Mouse (Mus musculus) ovary, postnatal 10 days (tissue): ENCODE results near the gene Cercam.

Experiments used
- DNase-seq: peaks from one replicate; pipeline ENCODE4 v3.0.0; 2022; ENCODE audit warnings: low spot score

The Cercam gene

DNA sequence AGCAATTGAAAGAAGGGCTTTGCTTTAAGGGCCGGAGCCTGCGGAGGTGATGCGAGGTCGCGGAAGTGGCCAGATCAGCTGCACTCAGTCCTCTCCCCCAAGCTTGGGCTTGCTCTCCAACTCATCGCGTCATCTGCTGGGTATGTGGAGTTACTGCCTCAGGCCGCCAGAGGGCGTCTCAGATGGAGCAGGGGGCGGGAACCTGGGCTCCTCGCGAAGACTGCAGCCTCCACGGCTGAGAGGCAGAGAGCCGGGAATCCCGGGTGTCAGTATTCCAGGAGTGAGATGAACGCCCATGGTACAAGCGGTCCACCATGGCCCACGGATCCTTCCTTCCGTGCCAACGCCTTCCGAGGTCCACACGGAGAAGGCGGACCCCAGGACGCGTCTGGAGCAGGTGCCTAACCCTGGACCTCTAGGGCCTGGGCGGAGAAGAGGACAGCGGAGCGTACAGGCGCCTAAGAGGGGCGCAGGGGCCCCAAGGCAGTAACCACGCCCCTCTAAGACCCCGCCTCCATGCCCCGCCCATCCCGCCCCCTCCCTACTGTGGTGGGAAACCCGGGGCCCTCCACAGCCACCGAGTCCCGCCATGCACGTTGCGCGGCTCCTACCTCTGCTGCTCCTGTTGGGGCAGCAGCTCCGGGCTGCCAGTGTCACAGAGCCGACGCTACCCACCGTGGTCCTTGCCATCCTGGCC lies at the start of gene Cercam:
Gene Cercam, plus strand, starts transcription at position 216 of the 697 bp plus-strand sequence.
- DNase-seq = peak; percentile 77

DNA sequence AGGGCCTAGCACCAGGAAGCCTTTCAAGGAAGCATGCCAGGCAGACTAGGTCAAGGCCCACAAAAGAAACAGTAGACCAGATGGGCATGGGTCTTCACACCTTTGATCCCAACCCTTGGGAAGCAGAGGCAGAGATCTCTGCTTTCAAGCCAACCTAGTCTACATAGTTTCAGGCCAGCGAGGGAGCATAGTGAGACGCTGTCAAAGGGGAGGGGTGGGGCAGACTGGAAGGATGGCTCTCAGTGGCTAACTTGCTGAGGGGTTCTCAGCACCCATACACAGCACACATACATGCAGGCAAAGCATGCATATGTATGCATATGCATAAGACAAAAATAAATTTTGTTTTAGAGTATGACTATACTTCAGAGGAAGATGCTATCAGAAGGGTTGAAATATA lies 49.6 kb upstream of the Cercam start:
- no peak for DNase-seq

- DNase-seq = peak; percentile 49
Observed at GRCm38 (mm10) chr2:29820025-29820817, 48.7 kb upstream of the Cercam start, which contains the start of gene Urm1. Gene Urm1, plus strand, starts transcription at chr2:29820075.

DNA sequence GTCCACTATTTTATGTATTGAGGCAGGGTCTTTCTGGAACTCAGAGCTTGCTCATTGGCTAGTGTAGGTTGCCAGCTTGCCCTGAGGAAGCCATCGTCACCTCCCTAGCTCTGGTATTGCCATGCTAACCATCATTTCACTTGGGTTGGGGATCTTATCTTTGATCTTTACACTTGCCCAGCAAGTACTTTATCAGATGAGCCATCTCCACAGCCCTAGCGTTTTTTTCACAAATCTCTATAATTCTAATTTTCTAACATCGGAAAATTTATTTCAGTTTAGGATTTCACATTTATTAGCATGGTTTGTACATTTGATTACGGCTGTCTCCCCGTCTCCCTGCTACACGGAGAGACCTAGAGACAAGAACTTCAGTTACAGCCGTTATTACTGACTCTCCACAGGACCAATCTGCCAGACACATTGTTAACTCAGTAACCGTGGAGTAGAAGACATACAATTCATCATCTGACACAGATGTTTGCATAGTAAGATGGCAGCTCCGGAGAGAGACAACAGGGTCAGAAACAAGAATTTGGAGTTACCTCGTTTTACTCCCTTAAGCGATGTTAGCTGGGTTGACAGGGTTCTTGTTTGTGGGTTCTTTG lies 42.5 kb upstream of the Cercam start:
- DNase-seq = no peak

GRCm38 (mm10) chr2:29826926-29827708 lies 41.8 kb upstream of the Cercam start:
- peak; percentile 74 for DNase-seq

DNA sequence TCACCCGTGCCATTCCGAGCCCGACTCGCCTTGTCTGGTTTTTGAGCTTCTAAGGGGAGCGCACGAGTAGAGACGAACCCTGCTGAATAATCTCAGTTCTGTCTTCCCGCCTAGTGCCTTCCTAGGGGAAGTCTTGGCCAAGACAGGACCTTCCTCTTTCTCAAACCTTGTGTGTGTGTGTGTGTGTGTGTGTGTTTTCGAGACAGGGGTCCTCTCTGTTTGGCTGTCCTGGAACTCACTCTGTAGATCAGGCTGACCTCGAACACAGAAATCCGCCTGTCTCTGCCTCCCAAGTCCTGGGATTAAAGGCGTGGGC lies 41.3 kb upstream of the Cercam start:
- DNase-seq = no peak

GRCm38 (mm10) chr2:29831106-29831505 lies 37.9 kb upstream of the Cercam start:
- no peak for DNase-seq

DNA sequence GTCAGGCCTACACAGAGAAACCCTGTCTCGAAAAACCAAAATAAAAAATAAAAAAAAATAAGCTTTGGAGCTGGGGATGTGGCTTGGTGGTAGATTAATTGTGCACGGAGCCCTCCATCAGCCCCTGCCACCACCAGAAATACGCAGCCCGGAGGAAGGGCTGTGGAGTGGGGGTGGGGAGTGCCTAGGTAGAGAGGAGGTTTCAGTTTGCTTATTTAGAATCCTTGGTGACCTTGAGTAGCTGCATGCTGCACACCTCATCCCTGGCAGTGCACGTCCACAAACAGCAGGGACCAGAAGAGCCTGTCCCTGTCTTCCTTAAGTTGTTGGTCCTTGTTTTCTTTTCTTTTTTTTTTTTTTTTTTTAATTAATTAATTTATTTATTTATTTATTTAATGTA lies 35.2 kb upstream of the Cercam start:
- no peak for DNase-seq

DNA sequence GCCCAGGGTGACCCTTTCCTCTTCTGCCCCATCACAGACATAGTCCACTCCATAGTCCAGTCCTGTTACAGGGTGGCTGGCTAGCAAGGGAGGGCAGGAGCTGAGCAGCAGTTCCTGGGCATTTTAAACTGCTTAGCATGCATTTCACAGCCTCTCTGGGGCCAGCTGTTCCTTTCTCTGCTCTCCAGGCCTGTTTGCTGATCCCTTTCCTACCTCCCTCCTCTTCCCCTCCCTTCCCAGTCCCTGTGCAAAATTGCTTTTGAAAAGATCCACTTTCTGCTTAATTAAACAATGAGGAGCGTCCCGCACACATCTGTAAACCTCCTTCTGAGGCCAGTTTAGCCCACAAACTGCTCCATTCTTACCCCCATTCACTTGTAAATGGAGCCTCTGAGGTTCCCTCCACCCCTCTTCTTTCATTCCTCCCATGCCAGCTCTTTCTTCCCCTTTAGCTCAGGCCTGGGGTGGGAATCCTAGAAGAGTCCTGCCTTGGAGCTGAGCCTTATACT lies 33.5 kb upstream of the Cercam start:
- DNase-seq = no peak

DNA sequence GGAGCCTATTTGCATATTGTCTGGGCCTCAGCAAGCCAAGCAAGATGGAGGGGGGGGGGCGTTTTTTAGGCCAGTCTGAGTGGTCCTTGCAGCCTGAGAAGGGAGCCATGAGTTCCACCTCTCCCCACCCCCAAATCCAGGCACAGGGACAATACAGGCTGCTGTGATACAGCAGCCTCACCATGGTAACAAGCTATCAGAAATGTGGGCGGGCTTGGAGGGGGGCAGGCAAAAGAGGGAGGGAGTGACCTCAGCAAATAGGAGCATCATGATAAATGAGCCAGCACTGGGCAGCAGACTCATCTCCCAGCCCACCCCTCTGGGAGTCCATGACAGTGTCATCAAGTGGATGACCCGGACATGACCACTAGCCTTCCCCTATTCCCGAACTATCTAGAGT lies 29.5 kb upstream of the Cercam start:
- no peak for DNase-seq

DNA sequence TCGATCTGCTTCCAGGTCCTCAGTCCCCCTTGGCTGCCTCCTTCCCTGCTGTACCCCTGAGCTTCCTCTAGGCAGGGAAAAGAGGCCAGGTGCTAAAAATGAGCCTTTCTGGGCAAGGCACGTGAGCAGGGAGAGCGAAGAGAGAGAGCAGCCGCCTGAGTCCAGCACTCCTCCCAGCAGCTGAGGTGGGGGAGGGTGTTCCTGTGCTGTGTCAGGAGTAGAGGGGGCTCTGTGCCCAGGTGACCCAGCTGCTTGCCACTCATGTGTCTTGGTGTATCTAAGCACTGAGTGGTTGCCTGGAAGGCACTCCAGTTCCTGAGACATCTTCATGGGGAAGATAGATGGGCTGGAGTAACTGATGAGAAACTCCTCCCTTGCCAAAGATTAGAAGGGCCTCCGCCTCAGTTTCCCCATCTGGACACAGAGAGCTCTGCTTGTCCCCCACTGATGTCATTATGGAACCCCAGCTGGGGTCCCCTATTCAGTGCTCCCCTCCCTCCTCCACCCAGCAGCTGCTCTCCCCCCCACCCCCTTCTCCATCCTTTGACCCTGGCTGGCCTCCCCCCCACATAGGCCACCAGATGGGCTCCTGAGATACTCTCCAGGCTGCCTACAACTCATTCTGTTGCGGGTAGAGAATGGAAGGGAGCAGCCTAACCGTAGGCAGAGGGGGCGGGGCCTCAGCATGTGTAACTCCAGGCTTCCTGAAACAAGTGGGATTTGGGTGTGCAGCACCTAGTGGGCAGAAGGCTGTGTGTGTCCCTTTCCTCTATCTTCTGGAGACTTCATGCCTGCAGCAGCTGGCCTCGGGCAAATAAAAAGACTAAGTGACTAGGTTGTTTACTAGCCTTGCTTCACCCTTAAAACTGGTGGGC lies 25.5 kb upstream of the Cercam start:
- no peak for DNase-seq

- no peak for DNase-seq
Observed at GRCm38 (mm10) chr2:29844115-29844514, 24.8 kb upstream of the Cercam start.

DNA sequence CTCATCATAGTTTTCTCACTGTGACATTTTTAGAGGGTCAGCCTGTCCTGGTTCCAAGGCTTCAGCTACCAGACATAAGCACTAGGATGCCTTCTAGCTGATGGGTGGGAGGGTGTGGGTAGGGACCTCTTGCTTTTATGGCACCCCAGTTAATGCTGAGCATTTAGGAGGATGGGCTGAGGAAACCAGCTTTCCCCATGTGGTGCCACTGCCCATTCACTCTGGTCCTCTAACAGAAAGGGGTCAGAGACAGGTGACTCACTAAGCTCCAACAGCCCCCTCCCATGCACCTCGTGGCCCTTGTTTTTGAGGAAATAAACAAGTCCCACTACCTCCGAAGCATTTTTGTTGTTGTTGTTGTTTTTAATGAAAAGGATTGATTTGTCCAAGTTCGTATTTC lies 24.3 kb upstream of the Cercam start:
- DNase-seq = no peak

GRCm38 (mm10) chr2:29845636-29846035 lies 23.3 kb upstream of the Cercam start:
- DNase-seq = no peak

- DNase-seq = no peak
Observed at GRCm38 (mm10) chr2:29846061-29846853, 22.7 kb upstream of the Cercam start.

DNA sequence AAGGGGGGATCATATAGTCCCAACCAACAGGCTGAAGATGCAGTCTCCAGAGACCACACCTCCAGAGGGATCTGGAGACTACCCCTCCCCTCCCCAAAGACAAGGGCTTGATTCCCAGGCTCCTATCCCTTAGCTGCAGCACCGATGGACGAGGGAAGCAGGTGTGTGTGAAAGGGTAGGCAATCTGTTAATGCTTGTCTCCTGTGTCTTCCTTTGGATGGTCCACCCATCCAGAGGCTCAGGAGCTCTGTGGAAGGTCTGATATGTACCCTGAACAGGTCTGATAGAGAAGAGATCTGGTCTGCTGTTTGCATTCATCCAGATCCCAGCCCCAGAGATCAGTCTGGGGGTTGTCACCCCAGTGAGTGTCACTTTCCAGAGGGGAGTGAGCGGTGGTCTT lies 22.1 kb upstream of the Cercam start:
- DNase-seq = no peak

- DNase-seq = no peak
Observed at GRCm38 (mm10) chr2:29849041-29849440, 19.9 kb upstream of the Cercam start.

DNA sequence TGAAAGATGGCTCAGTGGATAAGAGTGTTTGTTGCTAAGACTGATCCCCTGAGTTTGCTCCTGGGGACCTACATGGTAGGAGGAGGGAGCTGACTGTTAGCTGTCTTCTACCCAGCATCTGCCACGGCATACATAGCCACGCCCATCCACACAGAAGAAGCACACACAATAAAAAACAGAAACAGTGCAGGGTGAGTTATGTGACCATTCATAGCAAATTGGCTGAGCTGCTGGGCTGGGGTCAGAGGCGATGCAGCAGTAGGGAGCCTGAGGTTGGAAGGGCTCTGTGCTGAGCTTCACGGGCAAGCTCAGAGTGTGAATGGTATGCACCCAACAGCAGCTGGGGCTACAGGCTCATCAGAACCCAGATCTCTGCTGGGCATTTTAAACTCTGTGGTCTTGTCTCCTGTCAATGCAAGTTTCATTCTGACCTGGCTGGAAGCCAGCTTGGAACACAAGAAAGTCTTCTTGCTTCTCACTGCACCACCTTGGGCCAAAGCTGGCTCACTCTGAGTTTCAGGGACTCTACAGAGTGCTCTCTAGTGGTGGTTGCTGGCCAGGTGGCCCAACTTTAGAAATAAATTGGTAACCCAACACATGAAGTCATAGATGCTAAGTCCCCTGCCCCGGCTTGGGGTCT lies 19.0 kb upstream of the Cercam start:
- no peak for DNase-seq

- no peak for DNase-seq
Observed at GRCm38 (mm10) chr2:29852957-29853485, 15.9 kb upstream of the Cercam start.

- no peak for DNase-seq
Observed at GRCm38 (mm10) chr2:29853736-29854135, 15.2 kb upstream of the Cercam start.
